Mouse (Mus musculus): Measurements from ENCODE around the gene Gm13279.
"Not testable (repeated sequence)": the region's sequence is repeated elsewhere in the genome, so short reads cannot be mapped to it uniquely, and the experiment has no call there.

DNA sequence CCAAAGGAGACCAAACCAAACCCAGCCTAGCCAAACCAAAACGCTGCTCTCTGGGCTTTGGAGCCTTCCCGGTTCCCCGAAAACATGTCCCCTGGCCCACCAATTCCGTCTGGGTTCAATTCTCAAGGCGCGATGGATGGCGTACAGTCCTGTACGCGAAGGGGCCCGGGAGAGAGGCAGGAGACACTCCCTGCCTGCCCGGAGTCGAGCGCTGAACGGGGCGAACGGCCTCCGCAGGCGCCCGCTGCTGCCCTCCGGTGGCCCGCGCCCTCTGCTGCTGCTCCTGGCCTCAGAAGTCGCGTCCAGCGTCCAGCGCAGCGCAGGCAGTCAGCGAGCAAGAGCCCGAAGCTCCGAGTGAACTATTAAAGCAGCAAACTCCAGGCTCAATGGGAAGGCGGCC is 14.9 kb upstream of the Gm13279 start:
- TF ChIP-seq CTCF (conservative IDR thresholded peaks at IDR 0.05; ENCODE audit: low read length); NANOG (IDR thresholded peaks at IDR 0.05; ENCODE audit: borderline replicate concordance, low read length); POU5F1 (IDR thresholded peaks at IDR 0.05; ENCODE audit: borderline replicate concordance, low read length): not testable (repeated sequence)

All from E14TG2a.4 (cell line).